Mouse (Mus musculus): ENCODE results near the gene Igtp.
"Not testable (repeated sequence)": the region's sequence is repeated elsewhere in the genome, so short reads cannot be mapped to it uniquely, and the experiment has no call there.

Gene Igtp

DNA sequence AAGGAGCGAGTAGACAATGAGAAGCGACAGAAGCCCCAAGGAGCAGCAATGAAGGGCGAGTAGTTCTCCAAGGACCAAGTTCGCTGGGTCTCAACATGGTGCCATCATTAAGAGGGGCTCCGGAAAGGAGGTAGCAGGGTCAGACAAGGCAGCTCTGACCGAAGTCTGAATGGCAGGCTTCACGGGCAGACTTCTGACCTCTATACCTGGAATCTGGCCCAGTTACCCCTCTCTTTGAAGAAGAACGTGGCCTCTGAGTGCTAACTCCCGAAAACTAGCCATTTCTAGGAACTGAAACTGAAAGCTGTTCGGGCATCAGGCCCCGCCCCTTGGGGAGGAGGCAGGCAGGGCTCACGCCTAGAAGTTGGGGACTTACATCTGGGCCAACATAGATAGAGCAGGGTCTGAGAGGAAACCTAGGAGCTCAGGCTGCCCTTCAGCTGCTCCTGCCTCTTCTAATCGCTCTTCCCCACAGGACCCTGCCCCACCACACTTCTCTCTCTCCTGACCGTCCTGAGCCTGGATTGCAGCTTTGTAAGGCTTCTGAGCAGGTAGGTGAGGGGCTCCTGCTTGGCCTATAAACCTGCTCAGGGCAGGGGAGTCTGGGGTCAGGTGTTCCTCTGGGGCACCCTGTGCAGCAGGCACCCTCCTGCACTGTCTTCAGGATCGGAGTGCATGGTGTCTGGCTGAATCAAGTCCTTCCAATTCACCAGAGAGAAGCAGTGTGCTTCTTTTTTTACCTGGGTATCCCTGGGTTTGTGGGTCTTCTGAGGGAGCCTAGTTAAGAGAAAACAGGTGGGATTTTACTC lies at the start of gene Igtp, which contains the start of gene Irgm2:
Igtp (plus strand) TSS at position 328 of the 809 bp plus-strand sequence.
Irgm2 (plus strand) TSS at position 390 of the 809 bp plus-strand sequence.
- DNase-seq, result peak; percentile 91

DNA sequence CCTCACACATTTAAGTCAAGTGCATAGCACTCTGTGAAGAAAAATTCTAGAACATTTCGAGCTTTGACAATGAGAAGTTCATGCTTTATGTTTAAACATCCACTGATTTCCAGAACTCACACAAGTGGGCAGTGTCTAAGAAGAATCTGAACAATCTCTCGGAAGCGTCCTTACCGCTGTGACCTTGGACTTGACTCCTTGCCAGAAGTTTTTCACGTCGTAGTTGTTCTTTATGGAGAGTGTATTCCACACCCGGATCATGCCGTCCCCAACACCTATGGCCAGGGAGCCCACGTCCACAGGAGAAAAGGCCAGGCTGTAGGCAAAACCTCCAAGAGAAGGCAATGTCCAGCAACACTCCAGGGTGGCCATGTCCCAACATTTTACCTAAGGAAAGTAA lies 43.9 kb upstream of the Igtp start:
- DNase-seq, result no peak

DNA sequence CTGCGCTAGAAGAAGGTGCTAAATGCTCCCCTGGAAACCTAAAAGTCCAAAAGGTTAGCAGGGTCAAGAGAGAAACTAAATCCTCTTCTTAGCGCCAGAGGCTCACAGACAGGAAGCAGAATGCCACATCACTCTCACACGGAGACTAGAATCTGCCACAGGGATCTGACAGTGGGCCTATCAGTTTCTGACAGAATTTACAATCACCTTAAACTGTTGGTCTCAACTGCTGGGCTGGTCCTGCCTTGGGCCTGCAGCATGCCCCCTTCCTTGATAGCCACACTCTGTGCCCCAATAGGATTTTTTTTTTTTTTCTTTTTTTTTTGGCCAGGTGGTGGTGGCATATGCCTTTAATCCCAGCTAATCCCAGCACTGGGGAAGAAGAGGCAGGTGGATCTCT lies 42.5 kb upstream of the Igtp start:
- DNase-seq, result no peak

DNA sequence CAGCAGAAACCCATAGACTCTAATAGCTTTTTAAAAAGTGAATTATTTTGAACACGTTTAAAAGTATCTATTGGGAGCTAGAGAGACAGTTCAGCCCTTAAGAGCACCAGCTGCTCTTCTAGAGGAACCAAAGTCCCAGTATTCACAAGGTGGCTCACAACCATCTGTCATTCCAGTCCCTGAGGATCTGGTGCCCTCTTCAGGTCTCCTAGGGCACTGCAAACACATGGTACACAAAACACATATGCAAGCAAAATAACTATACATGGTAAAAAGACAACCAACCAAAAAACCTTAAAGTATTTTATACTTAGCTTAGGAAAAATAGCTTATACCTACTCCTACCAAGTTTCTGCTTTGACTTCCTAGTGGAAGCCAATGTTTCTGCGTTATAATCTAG lies 34.3 kb upstream of the Igtp start:
- no peak for DNase-seq

DNA sequence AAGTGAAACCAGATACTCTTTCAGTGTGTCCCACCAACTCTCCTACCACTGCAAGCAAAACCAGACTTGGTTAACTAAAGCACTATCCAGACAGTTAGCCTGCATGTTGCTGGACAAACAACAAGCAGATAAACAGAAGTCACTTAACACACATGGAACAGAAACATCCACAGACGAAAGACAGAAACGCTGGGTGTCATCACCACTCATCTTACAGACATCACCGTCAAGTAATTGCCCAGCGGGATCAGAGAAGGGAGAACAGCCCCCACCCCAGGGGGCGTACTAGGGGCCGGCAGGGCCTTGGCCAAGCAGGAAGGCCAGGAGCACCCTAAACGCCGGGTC lies 31.6 kb upstream of the Igtp start:
- no peak for DNase-seq

DNA sequence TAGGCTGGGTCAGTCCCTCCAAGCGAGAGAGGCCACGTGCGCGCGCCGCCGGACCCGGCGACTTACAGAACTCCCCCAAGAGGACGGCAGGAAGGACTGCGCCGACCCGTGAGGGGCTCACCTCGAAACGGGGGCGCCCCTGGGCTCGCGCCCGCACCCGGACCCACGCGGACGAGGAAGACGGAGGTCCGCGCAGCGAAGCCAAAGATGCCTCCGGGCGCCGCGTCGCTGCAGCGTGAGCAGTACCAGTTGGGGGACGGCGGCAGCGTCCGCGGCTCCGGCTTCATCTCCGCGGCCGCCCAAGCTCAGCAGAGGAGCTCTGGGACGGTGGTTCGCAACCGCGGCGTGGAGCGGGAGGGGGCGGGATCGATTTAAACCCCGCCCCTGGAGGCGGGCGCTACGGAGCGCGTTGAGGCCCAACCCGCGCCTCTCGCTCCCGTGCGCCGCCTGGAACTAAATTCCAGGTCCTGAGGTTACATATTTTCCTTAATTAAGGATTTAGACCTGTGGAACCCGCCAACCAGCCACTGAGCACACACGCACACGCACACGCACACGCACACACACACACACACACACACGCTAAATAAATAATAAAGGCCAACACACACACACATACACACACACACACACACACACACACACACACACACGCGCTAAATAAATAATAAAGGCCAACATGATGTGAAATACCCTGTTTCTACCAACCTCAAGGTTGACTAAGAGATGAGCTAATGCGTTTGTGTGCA lies 31.0 kb upstream of the Igtp start, which contains the start of gene Gemin5:
Gemin5 (minus strand) TSS at position 373 of the 749 bp plus-strand sequence.
- peak; percentile 88 for DNase-seq

DNA sequence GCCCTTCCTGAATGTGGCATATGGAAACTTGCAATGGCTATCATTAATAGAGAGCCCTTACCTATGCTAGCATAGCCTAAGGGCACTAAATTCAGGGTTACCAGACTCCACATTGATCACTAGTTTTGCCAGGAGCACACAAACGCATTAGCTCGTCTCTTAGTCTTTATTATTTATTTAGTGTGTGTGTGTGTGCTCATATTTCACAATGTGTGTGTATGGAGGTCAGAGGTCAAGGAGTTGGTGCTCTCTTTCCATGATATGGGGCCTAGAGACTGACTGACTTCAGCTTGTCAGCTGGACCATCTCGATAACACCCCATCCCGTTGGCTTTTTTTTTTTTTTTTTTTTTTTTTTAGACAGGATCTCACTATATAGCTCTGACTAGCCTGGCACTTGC lies 29.7 kb upstream of the Igtp start:
- no peak for DNase-seq

DNA sequence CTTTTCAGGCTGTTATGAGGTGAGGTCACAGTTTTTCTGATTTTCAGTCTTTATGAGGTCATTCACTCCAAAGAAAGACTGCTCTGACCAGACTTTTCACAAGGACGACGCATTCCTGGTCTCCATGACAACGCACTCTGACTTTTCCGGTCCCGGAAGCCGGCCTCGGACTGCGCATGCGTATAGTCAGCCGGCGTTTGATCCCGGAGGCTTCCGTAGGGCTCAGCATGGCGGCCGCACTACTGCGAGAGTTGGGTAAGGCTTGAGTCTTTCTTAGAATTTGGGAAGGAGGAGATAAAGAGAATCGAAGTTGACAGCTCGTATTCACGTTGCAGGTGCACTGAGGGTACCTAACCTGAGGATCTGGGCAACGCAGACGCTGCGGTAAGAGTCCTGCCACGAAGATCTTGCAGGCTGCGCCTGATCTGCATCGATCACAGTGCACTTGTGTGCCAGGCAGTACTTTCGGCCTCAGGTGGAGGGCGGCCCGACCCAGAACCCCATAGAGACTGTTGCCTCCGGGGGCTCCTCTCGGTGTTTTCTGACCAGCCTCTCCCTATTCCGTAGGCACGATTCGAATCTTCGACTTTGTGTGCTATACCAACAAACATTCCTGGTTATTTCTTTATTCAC lies 27.8 kb upstream of the Igtp start, which contains the start of gene Mrpl22:
Mrpl22 (plus strand) TSS at position 203 of the 633 bp plus-strand sequence.
- DNase-seq, result peak; percentile 98

DNA sequence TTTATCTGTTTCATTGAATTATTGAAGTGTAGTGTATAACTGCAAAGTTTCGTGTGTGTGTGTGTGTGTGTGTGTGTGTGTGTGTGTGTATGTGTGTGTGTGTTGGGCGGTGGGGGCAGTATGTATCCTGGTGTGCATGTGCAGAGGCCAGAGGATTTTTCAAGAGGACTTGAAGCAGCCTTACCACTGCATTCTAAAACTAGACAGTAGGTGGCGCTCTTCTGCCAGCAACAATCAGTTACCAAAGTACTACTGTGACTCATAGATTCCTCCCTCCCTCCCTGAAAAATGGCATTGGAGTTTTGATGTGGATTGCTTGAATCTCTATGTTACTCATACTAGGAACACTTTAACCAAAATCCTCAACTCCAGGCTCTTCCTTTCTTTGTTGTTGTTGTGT lies 19.8 kb upstream of the Igtp start:
- DNase-seq, result peak; percentile 86

DNA sequence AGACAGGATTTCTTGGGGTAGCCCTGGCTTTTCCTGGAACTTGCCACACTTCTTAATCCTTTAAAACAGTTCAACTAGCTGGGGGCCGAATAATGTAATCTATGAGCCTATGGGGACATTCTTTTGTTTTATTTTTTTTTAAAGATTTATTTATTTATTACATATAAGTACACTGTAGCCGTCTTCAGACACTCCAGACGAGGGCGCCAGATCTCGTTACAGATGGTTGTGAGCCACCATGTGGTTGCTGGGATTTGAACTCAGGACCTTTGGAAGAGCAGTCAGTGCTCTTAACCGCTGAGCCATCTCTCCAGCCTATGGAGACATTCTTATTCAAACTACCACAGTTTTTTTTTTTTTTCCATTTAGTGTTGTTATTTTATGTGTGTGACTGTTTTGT lies 19.4 kb upstream of the Igtp start:
- DNase-seq, result not testable (repeated sequence)

DNA sequence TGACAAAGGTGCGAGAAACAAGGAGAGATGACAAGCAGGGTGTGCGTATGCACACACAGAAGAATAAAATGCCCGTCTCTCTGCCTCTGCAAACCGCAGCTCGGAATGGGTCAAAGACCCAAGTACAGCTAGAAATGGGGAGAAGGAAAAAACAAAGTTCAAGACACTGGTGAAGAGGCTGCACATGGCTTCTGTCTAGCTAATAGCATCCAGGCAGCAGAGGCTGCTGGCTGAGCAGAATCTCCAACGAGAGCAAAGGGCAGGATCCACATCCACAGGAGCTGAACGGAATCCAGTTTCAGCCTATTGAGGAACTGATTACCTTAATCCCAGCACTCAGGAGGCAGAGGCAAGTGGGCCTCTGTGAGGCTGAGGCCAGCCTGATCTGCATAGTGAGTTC lies 18.6 kb upstream of the Igtp start:
- no peak for DNase-seq

DNA sequence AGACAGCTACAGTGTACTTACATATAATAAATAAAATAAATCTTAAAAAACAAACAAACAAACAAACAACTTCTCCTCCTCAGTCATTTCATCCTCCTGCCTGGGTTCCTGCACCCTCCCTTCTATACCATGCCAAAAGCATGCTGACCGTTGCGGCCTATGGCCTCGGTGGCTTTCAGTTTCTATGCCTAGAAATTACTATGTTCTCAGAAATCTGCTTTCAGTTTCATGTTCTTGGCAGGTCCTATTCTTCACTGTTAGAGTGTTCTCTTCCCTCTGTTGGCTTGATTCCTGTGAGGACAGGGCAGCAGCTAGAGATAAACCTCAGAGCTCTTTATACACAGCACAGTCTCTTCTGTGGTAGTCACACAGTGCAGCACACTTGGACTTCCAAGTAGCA lies 15.8 kb upstream of the Igtp start:
- no peak for DNase-seq

DNA sequence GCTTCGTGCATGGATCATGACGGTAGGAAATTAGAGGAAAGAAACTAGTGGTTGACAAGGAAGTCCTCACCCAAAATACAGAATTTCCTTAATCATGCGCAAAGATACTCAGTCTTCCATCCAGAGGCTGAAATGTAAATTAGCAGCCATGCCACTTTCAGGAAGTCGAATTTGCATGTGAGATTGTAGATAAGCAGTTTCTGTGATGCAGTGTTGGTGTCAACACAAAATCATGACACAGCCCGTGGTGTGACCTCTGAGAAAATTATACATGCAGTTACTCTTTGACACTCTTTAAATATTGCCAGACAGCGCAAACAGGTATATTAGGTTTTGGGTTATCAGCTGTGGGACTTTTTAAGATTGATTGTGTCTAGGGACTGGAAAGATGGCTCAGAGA lies 9.7 kb upstream of the Igtp start:
- no peak for DNase-seq

DNA sequence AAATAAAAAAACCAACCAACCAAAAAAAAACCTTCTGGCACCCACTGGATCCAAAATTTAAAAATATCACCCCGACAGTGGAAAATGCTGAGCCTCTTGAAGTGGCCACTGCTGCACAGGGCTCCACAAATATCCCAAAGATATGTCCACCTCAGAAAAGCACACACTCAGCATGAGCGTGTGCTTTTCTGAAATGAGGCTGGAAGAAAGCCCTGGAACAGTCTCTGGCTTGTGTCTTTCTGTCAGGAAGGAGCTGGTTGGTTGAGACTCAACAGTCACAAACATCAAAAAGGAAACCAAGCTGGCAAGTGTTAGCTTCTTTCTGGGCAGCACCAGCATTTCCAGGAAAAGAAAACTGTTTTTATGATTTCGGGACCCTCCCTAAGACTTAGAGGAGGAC lies 6.0 kb upstream of the Igtp start:
- DNase-seq, result peak; percentile 27

DNA sequence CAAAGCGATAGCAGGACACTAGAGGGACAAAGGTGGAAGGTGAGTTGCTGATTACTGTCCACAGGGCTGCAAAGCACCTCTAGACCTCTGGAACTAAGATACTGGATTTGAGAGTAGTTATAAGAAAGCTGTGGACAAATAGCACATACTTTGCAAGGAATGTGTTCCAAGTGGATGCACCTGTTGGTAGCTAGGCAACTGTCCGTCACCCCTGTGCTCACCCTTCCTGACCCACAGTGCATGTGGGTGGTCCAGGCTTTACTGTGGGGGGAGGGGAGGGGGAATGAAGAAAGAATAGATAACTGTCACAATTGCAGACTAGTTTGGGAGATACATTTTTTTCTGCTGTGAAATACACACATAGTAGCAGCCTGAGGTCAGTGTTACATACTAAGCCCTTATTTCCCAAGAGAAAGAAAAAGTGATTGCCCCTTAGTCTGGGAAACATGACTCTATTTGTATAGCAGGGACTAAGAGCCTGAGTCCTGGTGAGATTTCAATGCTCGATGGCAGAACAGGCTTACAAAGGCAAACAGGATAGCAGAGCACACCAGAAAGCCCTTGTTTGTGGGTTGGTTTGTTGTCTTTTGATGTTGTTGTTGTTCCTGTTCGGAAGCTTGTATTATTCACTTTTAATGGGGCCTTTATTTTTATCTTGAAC lies 5.4 kb upstream of the Igtp start:
- no peak for DNase-seq

DNA sequence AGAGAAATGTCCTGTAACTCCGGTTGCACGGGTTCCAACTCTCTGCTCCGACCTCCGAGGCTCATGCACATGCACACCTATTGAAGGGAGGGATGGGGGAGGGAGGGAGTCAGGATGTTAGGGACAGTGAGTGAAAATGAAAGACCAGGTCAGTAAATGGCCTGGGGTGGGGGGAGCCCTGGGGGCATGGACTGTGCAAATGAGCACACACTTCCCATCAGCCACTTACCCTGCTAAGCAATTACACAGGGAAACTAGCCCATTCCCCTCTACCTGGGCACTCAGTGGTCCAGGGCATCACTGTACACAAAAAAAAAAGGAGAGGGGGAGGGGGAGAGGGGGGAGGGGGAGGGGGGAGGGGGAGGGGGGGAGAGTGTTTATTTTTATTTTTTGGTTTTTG lies 693 bp upstream of the Igtp start:
- no peak for DNase-seq

DNA sequence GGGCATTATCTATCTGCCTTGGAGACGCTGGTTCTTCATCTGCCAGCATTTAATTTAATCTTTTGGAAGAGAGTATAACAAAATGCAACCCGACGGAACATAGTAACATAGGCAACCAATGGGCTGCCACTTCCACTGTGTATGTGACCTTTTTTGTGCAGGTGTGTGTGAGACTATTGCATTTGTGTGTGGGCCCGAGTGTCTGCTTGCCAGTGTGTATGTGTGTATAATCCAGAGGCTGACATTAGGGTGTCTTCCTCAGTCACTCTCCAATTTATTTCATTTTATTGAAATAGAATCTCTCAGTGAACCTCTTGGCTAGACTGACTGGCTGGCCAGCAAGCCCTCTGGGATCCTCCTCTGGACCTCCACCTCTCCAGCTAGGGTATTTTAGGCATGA lies 870 bp downstream of the Igtp start:
- DNase-seq, result no peak

DNA sequence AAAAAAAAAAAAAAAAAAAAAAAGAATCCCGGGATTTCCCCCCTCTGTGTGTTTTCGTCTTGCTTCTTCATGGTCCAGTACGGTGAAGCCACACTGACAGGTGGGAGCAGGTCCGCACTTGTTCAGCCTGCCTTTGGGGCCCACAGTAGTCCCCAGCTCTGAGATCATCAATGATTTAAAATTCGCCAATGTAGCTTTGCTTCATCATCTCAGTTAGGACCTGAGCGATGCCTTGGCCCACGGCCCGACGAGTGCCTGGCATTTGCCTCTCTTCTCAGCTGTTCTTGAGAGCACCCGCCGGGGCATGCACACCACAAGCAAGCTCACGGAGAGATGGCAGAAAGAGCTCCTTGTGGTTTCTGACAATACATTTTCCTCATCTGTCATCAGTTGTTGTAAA lies 1.7 kb downstream of the Igtp start:
- no peak for DNase-seq

DNA sequence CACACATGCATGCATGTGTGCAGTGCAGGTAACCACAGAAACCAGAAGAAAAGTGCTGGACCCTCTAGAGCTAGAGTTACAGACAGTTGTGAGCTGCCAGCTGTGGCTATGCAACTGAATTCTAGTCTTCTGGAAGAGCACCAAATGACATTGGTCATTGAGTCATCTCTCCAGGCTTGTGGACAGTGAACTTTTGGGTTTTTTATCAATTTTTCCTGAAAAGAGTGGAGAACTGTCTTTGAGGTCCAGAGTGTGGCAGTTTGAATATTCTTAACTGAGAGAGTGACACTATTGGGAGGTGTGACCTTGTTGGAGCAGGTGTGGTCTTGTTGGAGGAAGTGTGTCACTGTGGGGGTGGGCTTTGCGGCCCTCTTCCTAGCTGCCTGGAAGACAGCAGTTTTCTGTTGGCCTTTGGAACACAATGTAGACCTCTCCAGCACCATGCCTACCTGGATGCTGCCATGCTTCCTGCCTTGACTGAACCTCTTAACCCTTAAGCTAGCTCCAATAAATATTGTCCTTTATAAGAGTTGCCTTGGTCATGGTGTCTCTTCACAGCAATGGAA lies 11.0 kb downstream of the Igtp start:
- DNase-seq, result no peak

DNA sequence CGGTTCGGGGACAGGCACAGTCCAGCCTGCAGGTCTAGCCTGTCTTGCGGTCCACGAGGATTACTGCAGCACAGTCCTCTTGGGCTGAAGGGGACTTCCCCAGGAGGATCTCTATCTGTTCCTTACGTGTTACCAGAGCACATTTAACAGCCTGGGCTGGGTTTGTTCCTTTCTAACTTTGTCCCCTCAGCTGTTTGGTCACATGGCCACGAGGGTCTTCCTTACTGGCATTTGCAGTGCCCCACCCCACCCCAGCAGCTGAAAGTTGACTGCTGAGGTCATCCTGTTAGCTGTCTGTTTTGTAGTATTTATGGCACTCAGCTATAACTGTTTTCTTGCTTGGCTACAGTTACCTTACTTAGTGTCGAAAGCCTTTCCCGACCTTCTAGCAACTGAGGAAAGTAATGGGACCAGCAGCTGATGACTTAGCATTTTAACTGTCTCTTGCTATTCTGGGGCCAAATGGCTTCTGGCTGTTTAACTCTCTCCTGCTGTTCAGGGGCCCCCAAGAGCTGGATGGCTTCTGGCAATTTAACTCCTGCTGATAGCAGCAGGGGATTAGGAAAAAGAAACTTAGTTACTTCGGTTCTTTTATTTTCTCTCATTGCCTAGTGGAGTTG lies 11.8 kb downstream of the Igtp start:
- DNase-seq, result no peak

DNA sequence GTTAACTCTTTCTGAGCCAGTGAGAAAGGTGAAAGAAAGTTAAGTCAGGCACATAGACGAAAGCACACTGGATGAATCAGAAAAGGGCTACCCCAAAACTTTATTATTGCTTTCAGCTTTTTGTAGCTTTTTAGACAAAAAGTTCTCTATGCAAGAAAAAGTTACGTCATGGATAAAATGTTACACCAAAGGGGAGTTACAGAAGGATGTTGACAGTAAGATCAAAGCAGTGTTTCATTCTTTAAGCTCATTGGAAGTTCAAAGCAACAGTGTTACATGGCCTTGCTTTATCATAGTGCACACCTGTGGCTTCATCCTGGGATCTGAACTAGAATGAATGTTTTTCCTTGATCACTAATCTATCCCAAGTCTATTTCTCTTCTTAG lies 12.3 kb downstream of the Igtp start:
- DNase-seq, result no peak

DNA sequence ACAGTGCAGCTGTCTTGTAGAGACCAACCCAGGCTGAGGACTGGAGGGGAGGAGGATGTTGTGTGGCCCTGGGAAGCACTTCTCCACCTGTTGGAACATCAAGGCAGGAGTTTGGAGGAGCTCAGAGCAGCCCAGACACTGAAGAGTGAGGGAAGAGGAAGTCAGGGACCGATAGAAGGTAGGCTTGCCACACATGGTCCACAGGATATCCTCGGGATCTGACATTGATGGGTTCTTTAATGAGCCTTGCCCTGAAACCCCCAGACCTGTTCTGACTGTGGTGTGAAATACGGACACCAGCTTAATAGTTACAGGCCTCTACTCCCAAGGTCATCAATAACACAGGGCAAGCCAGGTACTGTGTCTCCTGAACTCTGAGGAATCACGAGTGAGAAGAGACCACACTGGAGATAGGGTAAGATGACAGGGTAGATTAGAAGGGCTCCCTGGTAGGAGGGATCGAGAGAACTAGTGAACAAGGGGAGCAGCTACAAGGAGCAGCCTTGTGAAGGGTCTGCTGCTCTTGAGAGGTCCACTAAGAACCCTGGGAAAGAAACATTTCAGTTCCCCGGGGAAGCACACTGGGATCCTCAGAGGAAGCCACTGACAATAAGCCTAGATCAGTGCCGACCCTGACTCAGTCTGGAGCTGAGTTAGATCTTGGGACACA lies 14.5 kb downstream of the Igtp start:
- no peak for DNase-seq
